Mouse (Mus musculus) brown adipose tissue, adult 24 weeks (tissue): ENCODE results near the gene Bsx. TPM values are rescaled to one million over a fixed set of nuclear protein-coding genes. Genes with fewer than 3 reads are reported as not detected.

Source experiments
- polyA plus RNA-seq: library from polyadenylated mRNA; stranded (reverse); fragments of >200 nt; gene quantifications from 2 replicates; pipeline ENCODE4 v1.2.4, GENCODE M21; 2012; ENCODE audit not compliant: missing spikeins, insufficient read depth, insufficient read length

Gene Bsx
- polyA plus RNA-seq, 1 experiment: not detected

Other genes with a start within 250 kb of the Bsx start
- not detected in 2 replicates for gene Gm21915, start 203.5 kb upstream of the Bsx start, polyA plus RNA-seq
- 2.9 and 7.2 TPM in 2 replicates for gene Clmp, start 188.2 kb upstream of the Bsx start, polyA plus RNA-seq
- gene Hspa8, start 73.1 kb upstream of the Bsx start, polyA plus RNA-seq: 688 and 2,704 TPM in 2 replicates
- not detected in 2 replicates for gene Jhy, start 90.0 kb downstream of the Bsx start, polyA plus RNA-seq
- not detected in 2 replicates for gene Crtam, start 130.5 kb downstream of the Bsx start, polyA plus RNA-seq